Mouse (Mus musculus) liver, postnatal 0 days (tissue): ENCODE results near the gene Lgals8.
"Not testable (repeated sequence)": the region's sequence is repeated elsewhere in the genome, so short reads cannot be mapped to it uniquely, and the experiment has no call there.

Experiments used
- CTCF ChIP-seq: sonication (generic); IDR thresholded peaks from 2 replicates; pipeline ENCODE4 v1.5.1; 2016; ENCODE audit warnings: antibody characterized with exemption, low read depth
- EP300 ChIP-seq: IDR thresholded peaks from 2 replicates; pipeline ENCODE4 v1.6.1; 2016; ENCODE audit warnings: antibody characterized with exemption, low read depth, mild to moderate bottlenecking

DNA sequence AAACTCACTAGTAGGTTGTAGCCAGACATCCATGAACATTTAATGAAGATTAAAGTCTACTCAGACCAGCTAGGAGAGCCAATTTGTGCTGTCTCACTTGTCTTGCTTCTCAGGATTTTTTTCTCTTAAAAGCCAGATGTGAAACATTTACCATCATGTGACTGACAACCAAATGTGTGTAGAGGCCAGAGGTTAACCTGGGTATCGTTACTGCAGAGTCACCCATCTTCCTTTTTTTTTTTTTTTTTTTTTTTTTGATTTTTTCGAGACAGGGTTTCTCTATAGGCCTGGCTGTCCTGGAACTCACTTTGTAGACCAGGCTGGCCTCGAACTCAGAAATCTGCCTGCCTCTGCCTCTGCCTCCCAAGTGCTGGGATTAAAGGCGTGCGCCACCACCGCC, 585 bp downstream of the Lgals8 start:
- TF ChIP-seq CTCF, EP300: not testable (repeated sequence)
